Mouse (Mus musculus) ES-E14 (cell line): ENCODE results near the gene Myo1d.

Source experiments
- CHD2 ChIP-seq: IDR thresholded peaks from 2 replicates; pipeline ENCODE4 v1.6.1; 2014; ENCODE audit warnings: mild to moderate bottlenecking, low read depth, low read length, inconsistent platforms
- HCFC1 ChIP-seq: IDR thresholded peaks from 2 replicates; pipeline ENCODE4 v1.6.1; 2012; ENCODE audit warnings: low read length, inconsistent platforms, borderline replicate concordance; ENCODE audit not compliant: insufficient read depth
- ZC3H11A ChIP-seq: IDR thresholded peaks from 2 replicates; pipeline ENCODE4 v1.6.1; 2012; ENCODE audit warnings: low read depth, mild to moderate bottlenecking, inconsistent platforms, low read length, borderline replicate concordance

DNA sequence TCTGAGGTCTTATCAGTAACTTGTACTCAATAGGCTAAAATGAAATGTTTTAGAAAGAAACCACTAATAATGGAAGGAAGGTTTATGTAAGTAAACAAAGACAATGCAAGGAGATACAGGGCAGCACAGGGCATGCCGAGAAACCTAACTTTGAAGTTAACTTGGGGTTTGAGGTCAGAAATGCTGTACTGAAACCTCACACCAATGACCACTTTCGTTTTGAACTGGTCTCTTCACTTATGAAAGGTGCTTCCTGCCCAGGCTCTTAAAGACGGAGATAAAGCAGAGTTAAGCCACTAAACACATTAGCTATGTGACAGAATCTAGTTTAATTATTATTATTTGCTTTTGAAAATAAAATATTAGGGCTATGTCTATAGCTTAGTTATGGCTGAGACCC lies 204.0 kb downstream of the Myo1d start:
- TF ChIP-seq ZC3H11A = no peak
- TF ChIP-seq CHD2 = no peak
- TF ChIP-seq HCFC1 = no peak
